Mouse (Mus musculus) limb, embryonic 12.5 days (tissue): Measurements from ENCODE around the gene Arl6. TPM values are rescaled to one million over a fixed set of nuclear protein-coding genes. Genes with fewer than 3 reads are reported as not detected.

ENCODE experiments used
- ATAC-seq: fragments of 200-750 bp; cut with Nextera tagmentation; 2 replicates; pipeline ENCODE4 v1.8.0; 2017; ENCODE audit warnings: low read depth, moderate TSS enrichment; ENCODE audit not compliant: insufficient number of reproducible peaks, insufficient read depth, low FRiP score, low TSS enrichment
- H3K27ac ChIP-seq: fragments of 300-500 bp; sonication (generic); 2 replicates; pipeline ENCODE4 v1.5.1; 2016; ENCODE audit warnings: mild to moderate bottlenecking, moderate library complexity
- H3K27me3 ChIP-seq: fragments of 300-500 bp; sonication (generic); 2 replicates; pipeline ENCODE4 v1.6.1; 2016; ENCODE audit warnings: mild to moderate bottlenecking, moderate library complexity
- H3K36me3 ChIP-seq: fragments of 300-500 bp; sonication (generic); 2 replicates; pipeline ENCODE4 v1.6.1; 2016; ENCODE audit warnings: mild to moderate bottlenecking, moderate library complexity
- H3K4me1 ChIP-seq: fragments of 300-500 bp; sonication (generic); replicated peaks from 2 replicates; pipeline ENCODE4 v1.6.1; 2016
- H3K4me2 ChIP-seq: fragments of 300-500 bp; sonication (generic); 2 replicates; pipeline ENCODE4 v1.6.1; 2016; ENCODE audit warnings: mild to moderate bottlenecking, moderate library complexity
- H3K4me3 ChIP-seq: fragments of 300-500 bp; sonication (generic); replicated peaks from 2 replicates; pipeline ENCODE4 v1.5.1; 2016; ENCODE audit warnings: mild to moderate bottlenecking
- H3K9ac ChIP-seq: fragments of 300-500 bp; sonication (generic); replicated peaks from 2 replicates; pipeline ENCODE4 v1.6.1; 2016; ENCODE audit warnings: mild to moderate bottlenecking, moderate library complexity
- H3K9me3 ChIP-seq: fragments of 300-500 bp; sonication (generic); 2 replicates; pipeline ENCODE4 v1.6.1; 2016; ENCODE audit warnings: mild to moderate bottlenecking, moderate library complexity
- WGBS: fragments of 180-500 bp; shearing (Covaris S2); methylation state at CpG from one replicate; pipeline ENCODE4 v1.1.7; 2016; 5-methylcytosine and 5-hydroxymethylcytosine counted together
- polyA plus RNA-seq: library from polyadenylated mRNA; unstranded; fragments of >200 nt; fragmentation: Nextera tagmentation; extraction: Ambion mirVana; gene quantifications from 2 replicates; pipeline ENCODE4 v1.2.1, GENCODE M21; 2016

Arl6 gene
- polyA plus RNA-seq, 1 experiment from 2014 or later = 35.2 TPM

- no peaks in the 10 kb centered on the region for H3K9me3 ChIP-seq
- 63% methylated on average over 1 of the region's 1 CpGs for WGBS
- no peak overlapping the region for H3K27ac ChIP-seq
- no peaks in the 10 kb centered on the region for H3K27me3 ChIP-seq
- no peaks in the 10 kb centered on the region; the same call in 1 of the 2 replicates for H3K4me1 ChIP-seq
- no peak overlapping the region for H3K4me2 ChIP-seq
- H3K36me3 ChIP-seq = no peaks in the 10 kb centered on the region
- H3K4me3 ChIP-seq = no peak overlapping the region
- H3K9ac ChIP-seq = no peak overlapping the region
- ATAC-seq = no peak
Measured at GRCm38 (mm10) chr16:59610750-59611149, 28.4 kb downstream of the Arl6 start.

- Histone ChIP-seq H3K4me3 (no peak overlapping the region), H3K27ac (no peak overlapping the region), H3K4me1 (peaks cover 5% of the 10 kb centered on the region), H3K36me3 (no peaks in the 10 kb centered on the region), H3K9me3 (no peaks in the 10 kb centered on the region; the same call in 1 of the 2 replicates), H3K9ac (no peak overlapping the region), H3K27me3 (no peaks in the 10 kb centered on the region), H3K4me2 (no peak overlapping the region)
- 56% methylated on average over 15 of the region's 15 CpGs for WGBS
- ATAC-seq = no peak
Measured at GRCm38 (mm10) chr16:59604078-59604781, 35.0 kb downstream of the Arl6 start.

DNA sequence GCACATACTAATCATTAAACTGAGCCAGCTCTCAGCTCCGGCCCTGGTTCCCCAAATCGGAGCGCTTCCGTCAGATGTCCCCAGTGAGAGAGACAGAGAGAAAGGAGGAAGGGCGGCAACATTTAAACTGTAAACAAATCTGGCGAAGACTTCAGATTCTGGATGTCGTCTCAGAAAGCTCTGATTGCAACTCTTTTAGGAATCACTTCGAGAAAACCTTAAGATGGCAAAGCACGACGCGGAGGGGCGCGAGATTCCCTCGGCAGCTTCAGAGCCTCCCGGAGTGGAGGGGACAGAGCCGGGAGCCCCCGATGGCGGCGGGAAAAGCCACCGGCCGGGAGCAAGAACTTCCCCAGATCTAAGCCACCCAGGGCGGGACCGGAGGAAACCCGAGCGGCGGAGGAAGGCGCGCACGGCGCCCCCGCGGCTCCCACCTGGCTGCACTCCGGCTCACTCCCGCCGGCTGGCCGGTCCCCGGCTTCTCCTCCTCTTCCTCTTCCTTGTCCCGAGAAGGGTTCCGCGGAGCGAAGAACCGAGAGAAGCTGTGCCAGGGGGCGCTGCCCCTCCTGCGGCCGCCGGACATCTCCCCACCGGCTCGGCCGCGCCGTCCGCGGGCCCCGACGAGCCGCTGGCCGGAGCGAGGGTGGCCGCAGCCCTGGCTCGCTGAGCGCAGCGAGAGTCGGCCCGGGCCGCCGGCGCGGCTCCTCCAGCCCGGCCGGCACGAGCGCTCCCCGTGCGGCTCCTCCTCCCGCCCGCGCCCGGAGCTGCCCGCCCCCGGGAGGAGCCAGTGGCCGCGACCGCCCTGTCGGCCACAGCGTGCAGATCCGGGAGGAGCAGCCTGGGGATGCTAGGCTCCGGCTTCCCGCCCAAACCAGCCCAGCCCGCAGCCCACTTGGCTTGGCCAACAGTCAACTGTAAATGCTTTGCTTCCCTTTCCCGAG lies 38.6 kb downstream of the Arl6 start, which contains the start of gene Crybg3:
Gene Crybg3, minus strand, starts transcription at position 669 of the 941 bp plus-strand sequence.
- Histone ChIP-seq H3K27me3 (no peaks in the 10 kb centered on the region), H3K4me2 (peak within 1 kb of the TSS; percentile 61), H3K9me3 (no peaks in the 10 kb centered on the region; the same call in 1 of the 2 replicates), H3K4me3 (peak within 1 kb of the TSS; percentile 87), H3K9ac (peak within 1 kb of the TSS; percentile 88), H3K36me3 (no peaks in the 10 kb centered on the region), H3K27ac (peak within 1 kb of the TSS; percentile 86), H3K4me1 (peaks cover 22% of the 10 kb centered on the region)
- WGBS = 0% methylated on average over 86 of the region's 90 CpGs
- peak; percentile 91 for ATAC-seq

- WGBS = 9% methylated on average over 17 of the region's 17 CpGs
- Histone ChIP-seq H3K4me1 (peaks cover 22% of the 10 kb centered on the region), H3K9me3 (no peaks in the 10 kb centered on the region; the same call in 1 of the 2 replicates), H3K9ac (no peak overlapping the region; the same call in 1 of the 2 replicates), H3K4me2 (peak overlapping the region; percentile 61), H3K27me3 (no peaks in the 10 kb centered on the region), H3K4me3 (peak overlapping the region; percentile 87), H3K27ac (peak overlapping the region; percentile 3; the same call in 1 of the 2 replicates), H3K36me3 (no peaks in the 10 kb centered on the region)
- peak; percentile 21; the same call in 1 of the 2 replicates for ATAC-seq
Measured at GRCm38 (mm10) chr16:59599411-59600265, 39.6 kb downstream of the Arl6 start.

- H3K9ac ChIP-seq = no peak overlapping the region; the same call in 1 of the 2 replicates
- no peaks in the 10 kb centered on the region for H3K27me3 ChIP-seq
- H3K4me3 ChIP-seq = peak overlapping the region; percentile 87
- 16% methylated on average over 4 of the region's 4 CpGs for WGBS
- peak overlapping the region; percentile 61 for H3K4me2 ChIP-seq
- 0 out of 2 replicates have a peak overlapping the region, but pooled peaks have one; percentile 3 for H3K27ac ChIP-seq
- H3K9me3 ChIP-seq = no peaks in the 10 kb centered on the region; the same call in 1 of the 2 replicates
- no peaks in the 10 kb centered on the region for H3K36me3 ChIP-seq
- ATAC-seq = no peak
- H3K4me1 ChIP-seq = peaks cover 22% of the 10 kb centered on the region
Measured at GRCm38 (mm10) chr16:59598997-59599396, 40.2 kb downstream of the Arl6 start.

DNA sequence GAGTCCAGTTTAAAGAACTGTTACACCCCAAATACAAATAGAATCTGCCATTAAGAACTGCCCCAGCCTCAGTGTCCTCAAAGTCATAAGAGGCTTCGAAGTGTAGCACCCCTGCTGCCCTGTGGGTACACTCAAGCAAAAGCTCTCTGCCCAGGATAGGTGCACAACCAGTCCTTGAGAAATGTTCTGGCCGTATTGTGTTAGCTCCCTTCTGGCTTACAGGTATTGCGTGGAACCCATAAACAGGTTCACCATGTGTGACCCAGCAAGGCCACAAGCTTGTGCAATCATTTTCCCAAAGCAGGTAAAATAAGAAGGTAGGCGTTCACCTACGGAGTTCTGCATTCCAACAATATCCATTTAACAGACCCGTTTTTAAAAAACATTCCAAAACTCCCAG lies 41.9 kb downstream of the Arl6 start:
- no peak for ATAC-seq
- no peak overlapping the region for H3K4me2 ChIP-seq
- peaks cover 22% of the 10 kb centered on the region for H3K4me1 ChIP-seq
- no peaks in the 10 kb centered on the region for H3K36me3 ChIP-seq
- no peak overlapping the region for H3K27ac ChIP-seq
- no peak overlapping the region for H3K9ac ChIP-seq
- no peaks in the 10 kb centered on the region for H3K27me3 ChIP-seq
- WGBS = 83% methylated on average over 6 of the region's 6 CpGs
- H3K9me3 ChIP-seq = no peaks in the 10 kb centered on the region; the same call in 1 of the 2 replicates
- no peak overlapping the region for H3K4me3 ChIP-seq

DNA sequence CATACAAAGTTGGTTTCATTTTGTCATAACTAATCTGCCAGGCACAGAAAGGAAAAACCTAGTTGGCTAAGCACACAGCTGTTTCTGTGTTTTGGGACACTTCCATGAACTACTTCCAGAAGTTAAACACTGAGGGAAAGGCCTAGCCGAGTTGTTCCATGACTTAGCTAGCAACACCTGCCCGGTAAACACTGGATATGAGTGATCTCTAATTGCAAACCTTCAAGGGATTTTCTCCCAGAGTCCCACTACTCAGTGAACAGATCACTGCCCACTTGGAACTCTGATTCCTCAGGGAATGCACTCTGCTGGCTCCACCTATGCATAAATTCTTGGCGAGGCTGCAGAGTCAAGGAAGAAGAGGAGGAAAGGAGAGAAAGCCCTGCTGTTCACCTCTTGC lies 44.5 kb downstream of the Arl6 start:
- Histone ChIP-seq H3K4me1 (peaks cover 22% of the 10 kb centered on the region), H3K27ac (no peak overlapping the region), H3K9me3 (no peaks in the 10 kb centered on the region), H3K4me3 (no peak overlapping the region), H3K9ac (no peak overlapping the region), H3K4me2 (no peak overlapping the region), H3K27me3 (no peaks in the 10 kb centered on the region), H3K36me3 (no peaks in the 10 kb centered on the region)
- WGBS = 78% methylated on average over 3 of the region's 3 CpGs
- no peak for ATAC-seq

DNA sequence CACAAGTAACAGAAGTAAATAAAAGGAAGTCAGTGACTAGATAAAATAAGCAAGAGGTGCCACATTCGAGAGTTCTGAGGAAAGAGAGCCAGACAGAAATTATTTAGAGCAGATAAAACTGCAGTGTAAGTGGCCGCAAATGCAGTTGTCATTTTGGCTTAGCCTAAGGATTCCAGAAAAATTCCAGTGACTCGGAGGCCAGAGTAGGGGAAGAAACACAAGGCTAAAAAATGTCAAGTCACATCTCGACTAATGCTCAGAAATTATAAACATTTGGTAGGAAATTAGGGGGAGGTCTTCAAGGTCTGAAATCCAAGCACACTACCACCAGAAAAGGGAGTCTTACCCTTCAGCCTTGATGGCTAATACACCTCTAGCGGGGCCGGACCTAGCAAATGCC lies 48.4 kb downstream of the Arl6 start:
- ATAC-seq = no peak
- Histone ChIP-seq H3K27me3 (no peaks in the 10 kb centered on the region), H3K9ac (no peak overlapping the region), H3K27ac (no peak overlapping the region), H3K4me1 (peaks cover 18% of the 10 kb centered on the region), H3K9me3 (no peaks in the 10 kb centered on the region), H3K36me3 (no peaks in the 10 kb centered on the region), H3K4me2 (no peak overlapping the region), H3K4me3 (no peak overlapping the region)
- 65% methylated on average over 6 of the region's 6 CpGs for WGBS

- no peak overlapping the region for H3K4me2 ChIP-seq
- H3K36me3 ChIP-seq = no peaks in the 10 kb centered on the region
- H3K9me3 ChIP-seq = no peaks in the 10 kb centered on the region
- no peak for ATAC-seq
- 58% methylated on average over 13 of the region's 13 CpGs for WGBS
- H3K27me3 ChIP-seq = no peaks in the 10 kb centered on the region
- no peak overlapping the region for H3K4me3 ChIP-seq
- peaks cover 18% of the 10 kb centered on the region for H3K4me1 ChIP-seq
- H3K9ac ChIP-seq = no peak overlapping the region
- H3K27ac ChIP-seq = no peak overlapping the region
Measured at GRCm38 (mm10) chr16:59588351-59589025, 50.7 kb downstream of the Arl6 start.

- H3K4me1 ChIP-seq = peaks cover 18% of the 10 kb centered on the region
- no peak overlapping the region for H3K4me2 ChIP-seq
- no peak overlapping the region for H3K9ac ChIP-seq
- WGBS = 77% methylated on average over 10 of the region's 10 CpGs
- no peaks in the 10 kb centered on the region for H3K36me3 ChIP-seq
- no peaks in the 10 kb centered on the region for H3K9me3 ChIP-seq
- no peaks in the 10 kb centered on the region for H3K27me3 ChIP-seq
- no peak overlapping the region for H3K27ac ChIP-seq
- no peak overlapping the region for H3K4me3 ChIP-seq
- ATAC-seq = no peak
Measured at GRCm38 (mm10) chr16:59587816-59588215, 51.4 kb downstream of the Arl6 start.
